Mouse (Mus musculus): Measurements from ENCODE around the gene Rfng.

DNA sequence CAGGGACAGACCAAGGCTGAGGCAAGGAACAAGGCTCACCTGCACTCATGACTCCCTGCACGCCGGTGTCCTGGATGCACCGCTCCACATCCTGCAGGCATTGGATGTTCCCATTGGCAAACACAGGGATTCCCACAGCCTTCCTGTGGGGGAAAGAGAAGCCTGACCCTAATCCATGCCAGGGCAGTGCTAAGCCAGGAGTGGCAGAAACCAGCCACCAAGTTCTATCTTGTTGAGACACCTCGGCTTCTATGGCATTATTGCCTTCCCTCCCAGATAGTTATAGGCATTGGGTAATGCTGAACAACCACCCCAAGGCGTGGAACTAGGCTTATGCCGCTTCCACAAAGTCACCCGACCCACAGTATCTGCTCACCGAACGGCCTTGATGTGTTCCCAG, 8.6 kb upstream of the Rfng start:
- no peak for TF ChIP-seq CTCF (conservative IDR thresholded peaks at IDR 0.05; ENCODE audit: low read length)
- TF ChIP-seq NANOG (IDR thresholded peaks at IDR 0.05; ENCODE audit: borderline replicate concordance, low read length): no peak
